Comparison of ENCODE assay signal across 15 mouse cellular contexts in genomic region chr1:132803842-132804241, GRCm38 (mm10).
A peak's percentile ranks its signal among the peaks of the same experiment; 100 is the strongest.
DNase-seq lines count a peak whose midpoint lies in the region; ATAC-seq and TF ChIP-seq lines count a peak whose summit lies in the region.
"Had no signal": no experiment of that assay in that cellular context is flagged by ENCODE, and none has a peak within 500 bp of the region (broad histone marks: within the 10 kb centered on the region; RNA-seq: fewer than 3 reads in every experiment).

No protein-coding gene starts in this region.

- H3K4me1 ChIP-seq in heart, embryonic 12.5 days (replicated peaks), result no peaks in the 10 kb centered on the region
- peaks cover 47% of the 10 kb centered on the region for H3K4me1 ChIP-seq in midbrain, embryonic 10.5 days
- peaks cover 27% of the 10 kb centered on the region for H3K4me1 ChIP-seq in midbrain, embryonic 15.5 days
- peaks cover 8% of the 10 kb centered on the region for H3K4me1 ChIP-seq in cerebellum, adult 2 months (ENCODE audit: control insufficient read depth, insufficient read depth, low read length)
- H3K4me1 ChIP-seq: limb, embryonic 15.5 days; lung, embryonic 15.5 days had no signal

- H3K27me3 ChIP-seq in heart, embryonic 12.5 days (replicated peaks), result peaks cover 30% of the 10 kb centered on the region
- H3K27me3 ChIP-seq in midbrain, embryonic 10.5 days (ENCODE audit: low read depth, poor library complexity, severe bottlenecking), result peaks cover 24% of the 10 kb centered on the region
- no peaks in the 10 kb centered on the region for H3K27me3 ChIP-seq in midbrain, embryonic 15.5 days (replicated peaks)
- H3K27me3 ChIP-seq in cerebellum, adult 2 months (ENCODE audit: control insufficient read depth, insufficient read depth, low read length), result no peaks in the 10 kb centered on the region

- H3K9ac ChIP-seq in heart, embryonic 12.5 days, result no peak overlapping the region
- no peak overlapping the region for H3K9ac ChIP-seq in midbrain, embryonic 15.5 days
- H3K9ac ChIP-seq: embryonic facial prominence, embryonic 13.5 days; forebrain, embryonic 13.5 days; limb, embryonic 15.5 days; lung, embryonic 15.5 days had no signal

- no peaks in the 10 kb centered on the region for H3K9me3 ChIP-seq in heart, embryonic 12.5 days (replicated peaks)
- no peaks in the 10 kb centered on the region for H3K9me3 ChIP-seq in midbrain, embryonic 10.5 days (replicated peaks)
- no peaks in the 10 kb centered on the region for H3K9me3 ChIP-seq in midbrain, embryonic 15.5 days
- H3K9me3 ChIP-seq: embryonic facial prominence, embryonic 13.5 days; forebrain, embryonic 13.5 days; limb, embryonic 15.5 days; lung, embryonic 15.5 days had no signal

- no peak for ATAC-seq in heart, embryonic 12.5 days (ENCODE audit: insufficient number of reproducible peaks, low FRiP score)
- no peak for ATAC-seq in midbrain, embryonic 15.5 days (replicated peaks)
- ATAC-seq in hematopoietic stem cell, adult 5-6 weeks (replicated peaks in 1 of 2; ENCODE audit: insufficient read depth in 1 of 2, low FRiP score in 2 of 2, low TSS enrichment in 1 of 2, low read depth in 1 of 2, poor library complexity in 2 of 2, severe bottlenecking in 2 of 2), result peak; percentile 82 to 93
- ATAC-seq: forebrain, embryonic 13.5 days; Patski had no signal

- peak; percentile 41 to 44 for DNase-seq in heart, adult 9 months (ENCODE audit: low spot score in 2 of 2)
- DNase-seq in midbrain, embryonic 10.5 days (ENCODE audit: low spot score), result no peak
- DNase-seq in cerebellum, adult 2 months, result peak; percentile 52 to 71
- DNase-seq in left cerebral cortex, adult 9 months (ENCODE audit: low spot score in 2 of 2), result no peak
- DNase-seq in lung, postnatal 36 days, result no peak
- DNase-seq: adrenal gland, adult 2 months had no signal

- no peak for TF ChIP-seq CTCF in cerebellum, adult 2 months (IDR thresholded peaks at IDR 0.05; ENCODE audit: borderline replicate concordance, insufficient read depth, low read depth, low read length)

- no peaks in the 10 kb centered on the region for H3K36me3 ChIP-seq in heart, embryonic 12.5 days
- H3K36me3 ChIP-seq in midbrain, embryonic 10.5 days, result no peaks in the 10 kb centered on the region
- H3K36me3 ChIP-seq in midbrain, embryonic 15.5 days (replicated peaks), result no peaks in the 10 kb centered on the region
- H3K36me3 ChIP-seq: embryonic facial prominence, embryonic 13.5 days; limb, embryonic 15.5 days; lung, embryonic 15.5 days had no signal

- no peak overlapping the region for H3K27ac ChIP-seq in heart, embryonic 12.5 days (ENCODE audit: poor library complexity, severe bottlenecking)
- 0 out of 2 replicates have a peak overlapping the region, but pooled peaks have one; percentile 9 for H3K27ac ChIP-seq in midbrain, embryonic 10.5 days (replicated peaks)
- no peak overlapping the region for H3K27ac ChIP-seq in midbrain, embryonic 15.5 days
- no peak overlapping the region for H3K27ac ChIP-seq in cerebellum, adult 2 months (ENCODE audit: insufficient read depth, low read length)
- H3K27ac ChIP-seq: embryonic facial prominence, embryonic 13.5 days; forebrain, embryonic 13.5 days; kidney, postnatal 0 days; limb, embryonic 15.5 days; lung, embryonic 15.5 days had no signal

- no peak overlapping the region for H3K4me3 ChIP-seq in heart, embryonic 12.5 days
- H3K4me3 ChIP-seq in midbrain, embryonic 10.5 days, result no peak overlapping the region
- no peak overlapping the region for H3K4me3 ChIP-seq in midbrain, embryonic 15.5 days
- no peak overlapping the region for H3K4me3 ChIP-seq in cerebellum, adult 2 months (replicated peaks; ENCODE audit: insufficient read depth, low read depth, low read length)
- H3K4me3 ChIP-seq: embryonic facial prominence, embryonic 13.5 days; forebrain, embryonic 13.5 days; limb, embryonic 15.5 days; lung, embryonic 15.5 days had no signal

- 78% methylated on average over 9 of the region's 9 CpGs for WGBS in heart, embryonic 12.5 days
- WGBS in midbrain, embryonic 10.5 days, result 85% methylated on average over 9 of the region's 9 CpGs
- 79% methylated on average over 9 of the region's 9 CpGs for WGBS in midbrain, embryonic 15.5 days
- WGBS in cerebellum, adult 2 months, result 22% methylated on average over 9 of the region's 9 CpGs

- TF ChIP-seq POLR2A in cerebellum, adult 2 months (IDR thresholded peaks at IDR 0.05; ENCODE audit: borderline replicate concordance, insufficient read depth, low read length), result no peak

- H3K4me2 ChIP-seq in heart, embryonic 12.5 days, result no peak overlapping the region
- H3K4me2 ChIP-seq in midbrain, embryonic 15.5 days, result no peak overlapping the region
- H3K4me2 ChIP-seq: embryonic facial prominence, embryonic 13.5 days; forebrain, embryonic 13.5 days; limb, embryonic 15.5 days; lung, embryonic 15.5 days had no signal

Comparison
In these comparisons a context has a peak if more than half of its experiments do, and no peak if none do; other contexts are left out.
1. DNase-seq: peak in heart, adult 9 months (2 of 2) and cerebellum, adult 2 months (2 of 2); none in midbrain, embryonic 10.5 days (single experiment), left cerebral cortex, adult 9 months (0 of 2) and lung, postnatal 36 days (single experiment).
2. ATAC-seq: peak in hematopoietic stem cell, adult 5-6 weeks (2 of 2); none in heart, embryonic 12.5 days (single experiment) and midbrain, embryonic 15.5 days (single experiment).